ENCODE assay signal across 24 mouse cellular contexts in genomic region chr2:143982901-143983300, GRCm38 (mm10). TPM values are rescaled to one million over a fixed set of nuclear protein-coding genes. Genes with fewer than 3 reads are reported as not detected.
DNase-seq lines count a peak whose midpoint lies in the region; ATAC-seq lines count a peak whose summit lies in the region.
"Had no signal": no experiment of that assay in that cellular context is flagged by ENCODE, and none has a peak within 500 bp of the region (broad histone marks: within the 10 kb centered on the region; RNA-seq: fewer than 3 reads in every experiment).

No protein-coding gene starts in this region.

- H3K27ac ChIP-seq in heart, embryonic 11.5 days (ENCODE audit: low read depth, low read length) = no peak overlapping the region
- no peak overlapping the region for H3K27ac ChIP-seq in hindbrain, embryonic 16.5 days (ENCODE audit: low read depth, low read length)
- H3K27ac ChIP-seq: embryonic facial prominence, embryonic 13.5 days; forebrain, embryonic 15.5 days; hindbrain, embryonic 12.5 days; neural tube, embryonic 15.5 days had no signal

- peaks cover 10% of the 10 kb centered on the region for H3K4me1 ChIP-seq in heart, embryonic 11.5 days (ENCODE audit: control insufficient read depth, insufficient read depth, low read length)
- no peaks in the 10 kb centered on the region; the same call in 1 of the 2 replicates for H3K4me1 ChIP-seq in hindbrain, embryonic 16.5 days (ENCODE audit: control insufficient read depth, insufficient read depth, low read depth, low read length)
- H3K4me1 ChIP-seq: forebrain, embryonic 15.5 days; hindbrain, embryonic 12.5 days had no signal

- no peaks in the 10 kb centered on the region for H3K27me3 ChIP-seq in heart, embryonic 11.5 days (ENCODE audit: control insufficient read depth, insufficient read depth, low read length)
- no peaks in the 10 kb centered on the region for H3K27me3 ChIP-seq in hindbrain, embryonic 16.5 days (replicated peaks; ENCODE audit: control insufficient read depth, insufficient read depth, low read length)
- H3K27me3 ChIP-seq: embryonic facial prominence, embryonic 13.5 days; forebrain, embryonic 15.5 days; heart, embryonic 12.5 days; hindbrain, embryonic 12.5 days; neural tube, embryonic 15.5 days had no signal

- WGBS in heart, embryonic 11.5 days (ENCODE audit: insufficient replicate concordance) = 55% methylated on average over 3 of the region's 3 CpGs
- 55% methylated on average over 3 of the region's 3 CpGs for WGBS in hindbrain, embryonic 16.5 days

- no peak for ATAC-seq in heart, embryonic 11.5 days (replicated peaks; ENCODE audit: insufficient number of reproducible peaks, low FRiP score, low TSS enrichment)
- ATAC-seq in hindbrain, embryonic 16.5 days = no peak
- ATAC-seq: forebrain, embryonic 15.5 days; midbrain, embryonic 16.5 days had no signal

- H3K36me3 ChIP-seq in heart, embryonic 11.5 days (ENCODE audit: control insufficient read depth, insufficient read depth, low read length) = peaks cover 3% of the 10 kb centered on the region
- no peaks in the 10 kb centered on the region for H3K36me3 ChIP-seq in hindbrain, embryonic 16.5 days (ENCODE audit: control insufficient read depth, insufficient read depth, low read length)
- H3K36me3 ChIP-seq: forebrain, embryonic 15.5 days; neural tube, embryonic 15.5 days had no signal

- H3K4me3 ChIP-seq in heart, embryonic 11.5 days (ENCODE audit: low read depth, low read length) = no peak overlapping the region
- H3K4me3 ChIP-seq in hindbrain, embryonic 16.5 days (ENCODE audit: low read length) = no peak overlapping the region
- H3K4me3 ChIP-seq: embryonic facial prominence, embryonic 13.5 days; forebrain, embryonic 15.5 days; heart, embryonic 12.5 days; hindbrain, embryonic 12.5 days; neural tube, embryonic 15.5 days had no signal

- no peaks in the 10 kb centered on the region for H3K9me3 ChIP-seq in heart, embryonic 11.5 days (replicated peaks; ENCODE audit: control insufficient read depth, low read length)
- H3K9me3 ChIP-seq in hindbrain, embryonic 16.5 days (ENCODE audit: control insufficient read depth, low read length) = no peaks in the 10 kb centered on the region
- H3K9me3 ChIP-seq: embryonic facial prominence, embryonic 13.5 days; forebrain, embryonic 15.5 days; G1E; heart, embryonic 12.5 days; hindbrain, embryonic 12.5 days; neural tube, embryonic 15.5 days had no signal

- H3K9ac ChIP-seq in heart, embryonic 11.5 days (ENCODE audit: low read depth, low read length) = no peak overlapping the region
- H3K9ac ChIP-seq in hindbrain, embryonic 16.5 days (ENCODE audit: low read depth, low read length) = no peak overlapping the region
- H3K9ac ChIP-seq: embryonic facial prominence, embryonic 13.5 days; forebrain, embryonic 15.5 days; heart, embryonic 12.5 days; hindbrain, embryonic 12.5 days; neural tube, embryonic 15.5 days had no signal

- H3K4me2 ChIP-seq in heart, embryonic 11.5 days = no peak overlapping the region
- H3K4me2 ChIP-seq in hindbrain, embryonic 16.5 days (ENCODE audit: low read length) = no peak overlapping the region
- H3K4me2 ChIP-seq: embryonic facial prominence, embryonic 13.5 days; forebrain, embryonic 15.5 days; heart, embryonic 12.5 days; hindbrain, embryonic 12.5 days; liver, embryonic 11.5 days; neural tube, embryonic 15.5 days had no signal

- DNase-seq in heart, adult 11 months = peak; percentile 87
- peak; percentile 51 for DNase-seq in urinary bladder, postnatal 14 days (ENCODE audit: low spot score)
- no peak for DNase-seq in urinary bladder, postnatal 10 days (ENCODE audit: low spot score)
- peak; percentile 37 for DNase-seq in gonadal fat pad, adult 2 months (ENCODE audit: low read depth)
- peak; percentile 23 for DNase-seq in testis, postnatal 10 days (ENCODE audit: low spot score)
- no peak for DNase-seq in spleen, postnatal 36 days (ENCODE audit: low spot score in 2 of 2)
- DNase-seq: heart, postnatal 14 days; kidney, postnatal 36 days; lung, postnatal 14 days; thymus, adult 18-20 months had no signal

RNA-seq across cellular contexts. Expression of gene Rrbp1, which starts 28.2 kb away (rescaled TPM):
- polyA plus RNA-seq in heart, embryonic 11.5 days (2014; fragmentation: Nextera tagmentation; extraction: Ambion mirVana) = 56.4 and 64.8 TPM in 2 replicates
- 97.0 and 129 TPM in 2 replicates for polyA plus RNA-seq in gonadal fat pad, adult 2 months (2012; rRNA removed)
- 29.2 and 32.8 TPM in 2 replicates for polyA plus RNA-seq in hindbrain, embryonic 16.5 days (2015; fragmentation: Nextera tagmentation; extraction: Ambion mirVana)

RNA-seq across cellular contexts. Expression of gene Banf2, which starts 50.0 kb away (rescaled TPM):
- polyA plus RNA-seq in heart, embryonic 11.5 days (2014; fragmentation: Nextera tagmentation; extraction: Ambion mirVana) = not detected in 2 replicates
- 1.1 TPM in 1 of 2 replicates, not detected in the other for polyA plus RNA-seq in gonadal fat pad, adult 2 months (2012; rRNA removed)
- polyA plus RNA-seq in hindbrain, embryonic 16.5 days (2015; fragmentation: Nextera tagmentation; extraction: Ambion mirVana) = not detected in 2 replicates
- polyA plus RNA-seq: embryonic facial prominence, embryonic 13.5 days; forebrain, embryonic 15.5 days; G1E; heart, embryonic 12.5 days; hindbrain, embryonic 12.5 days; inflammation-experienced regulatory T-cells, adult 6 months; kidney, embryonic 14.5 days; limb, embryonic 11.5 days; liver, embryonic 11.5 days; midbrain, embryonic 16.5 days; neural tube, embryonic 15.5 days; spleen, adult 2 months had no signal

Comparison
In these comparisons a context has a peak if more than half of its experiments do, and no peak if none do; other contexts are left out.
1. DNase-seq: peak in heart, adult 11 months (single experiment), urinary bladder, postnatal 14 days (single experiment), gonadal fat pad, adult 2 months (single experiment) and testis, postnatal 10 days (single experiment); none in urinary bladder, postnatal 10 days (single experiment) and spleen, postnatal 36 days (0 of 2).